Mouse (Mus musculus) midbrain, embryonic 15.5 days (tissue): ENCODE results near the gene Dpm1. TPM values are rescaled to one million over a fixed set of nuclear protein-coding genes. Genes with fewer than 3 reads are reported as not detected.

Experiments used
- ATAC-seq: fragments of 200-750 bp; cut with Nextera tagmentation; replicated peaks from 2 replicates; pipeline ENCODE4 v1.8.0; 2017; ENCODE audit warnings: moderate TSS enrichment
- H3K27ac ChIP-seq: fragments of 300-500 bp; sonication (generic); 2 replicates; pipeline ENCODE4 v1.5.1; 2015; ENCODE audit warnings: mild to moderate bottlenecking, inconsistent platforms
- H3K27me3 ChIP-seq: fragments of 300-500 bp; sonication (generic); replicated peaks from 2 replicates; pipeline ENCODE4 v1.6.1; 2015; ENCODE audit warnings: inconsistent platforms
- H3K36me3 ChIP-seq: fragments of 300-500 bp; sonication (generic); replicated peaks from 2 replicates; pipeline ENCODE4 v1.6.1; 2015; ENCODE audit warnings: inconsistent platforms
- H3K4me1 ChIP-seq: fragments of 300-500 bp; sonication (generic); 2 replicates; pipeline ENCODE4 v1.6.1; 2015; ENCODE audit warnings: inconsistent platforms
- H3K4me2 ChIP-seq: fragments of 300-500 bp; sonication (generic); 2 replicates; pipeline ENCODE4 v1.6.1; 2015; ENCODE audit warnings: inconsistent platforms, mild to moderate bottlenecking, moderate library complexity
- H3K4me3 ChIP-seq: fragments of 300-500 bp; sonication (generic); 2 replicates; pipeline ENCODE4 v1.5.1; 2015; ENCODE audit warnings: mild to moderate bottlenecking, inconsistent platforms
- H3K9ac ChIP-seq: fragments of 300-500 bp; sonication (generic); 2 replicates; pipeline ENCODE4 v1.6.1; 2015; ENCODE audit warnings: mild to moderate bottlenecking, inconsistent platforms
- H3K9me3 ChIP-seq: fragments of 300-500 bp; sonication (generic); 2 replicates; pipeline ENCODE4 v1.6.1; 2016; ENCODE audit warnings: inconsistent platforms
- WGBS: fragments of 180-500 bp; shearing (Covaris S2); methylation state at CpG from one replicate; pipeline ENCODE4 v1.1.7; 2015; ENCODE audit warnings: mixed read lengths; 5-methylcytosine and 5-hydroxymethylcytosine counted together
- polyA plus RNA-seq: library from polyadenylated mRNA; unstranded; fragments of >200 nt; fragmentation: Nextera tagmentation; extraction: Ambion mirVana; gene quantifications from 2 replicates; pipeline ENCODE4 v1.2.1, GENCODE M21; 2015

Dpm1 gene
- polyA plus RNA-seq, 1 experiment from 2014 or later = 56.4 TPM

DNA sequence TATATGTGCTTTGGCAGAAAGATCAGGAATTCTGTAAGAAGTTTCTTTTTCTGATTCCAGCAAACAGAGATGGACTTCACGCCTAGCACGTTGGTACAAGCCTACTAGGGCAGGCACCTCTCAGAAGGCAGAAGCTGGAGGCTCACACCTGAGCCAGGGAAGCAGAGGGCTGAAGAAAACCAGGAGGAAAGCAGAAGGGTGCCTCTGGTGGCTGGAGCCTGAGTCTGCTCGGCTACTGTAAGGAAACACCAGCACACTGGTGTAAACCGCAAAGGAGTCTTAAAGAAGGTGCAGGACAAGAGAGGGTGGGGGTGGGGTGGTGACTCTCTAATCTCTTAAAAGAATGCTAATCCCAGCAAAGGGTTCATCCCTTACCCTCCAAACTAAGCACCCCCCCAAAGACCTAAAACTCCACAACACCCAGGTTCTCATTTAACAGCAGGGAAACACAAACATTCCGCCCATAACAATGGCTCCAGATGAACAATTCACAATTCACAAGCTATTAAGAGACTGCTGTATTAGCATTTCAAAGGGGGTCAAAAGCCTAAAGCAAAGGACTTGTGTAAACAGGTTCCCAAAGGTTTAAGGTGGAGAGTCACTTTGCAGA is 16.5 kb downstream of the Dpm1 start:
- H3K36me3 ChIP-seq = peaks cover 44% of the 10 kb centered on the region
- H3K9ac ChIP-seq = no peak overlapping the region
- no peak for ATAC-seq
- H3K27me3 ChIP-seq = no peaks in the 10 kb centered on the region
- H3K27ac ChIP-seq = no peak overlapping the region
- no peaks in the 10 kb centered on the region for H3K4me1 ChIP-seq
- H3K4me2 ChIP-seq = no peak overlapping the region
- 41% methylated on average over 5 of the region's 5 CpGs for WGBS
- H3K9me3 ChIP-seq = no peaks in the 10 kb centered on the region
- no peak overlapping the region for H3K4me3 ChIP-seq

DNA sequence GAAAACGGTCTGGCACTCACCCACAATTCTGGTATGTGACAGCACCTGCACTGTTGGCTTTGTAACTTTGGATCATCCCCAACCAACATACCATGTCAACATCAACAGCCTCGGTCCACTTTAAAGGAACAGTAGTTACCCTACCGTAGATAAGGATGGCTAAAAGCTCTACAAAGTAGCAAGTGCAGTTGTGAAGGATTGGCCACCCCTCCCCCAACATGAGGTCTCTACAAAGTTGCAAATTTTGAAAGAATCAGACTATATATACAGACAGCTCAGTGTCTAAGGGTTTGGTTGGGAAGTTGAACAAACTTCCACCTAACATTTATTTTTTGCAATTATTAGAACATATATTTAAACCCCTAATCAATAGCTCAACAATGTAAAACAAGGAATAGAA is 22.5 kb downstream of the Dpm1 start:
- peaks cover 24% of the 10 kb centered on the region for H3K4me1 ChIP-seq
- H3K27ac ChIP-seq = peak overlapping the region; percentile 99
- no peak overlapping the region for H3K9ac ChIP-seq
- no peaks in the 10 kb centered on the region for H3K27me3 ChIP-seq
- H3K36me3 ChIP-seq = peaks cover 33% of the 10 kb centered on the region
- WGBS = 94% methylated on average over 3 of the region's 3 CpGs
- no peak overlapping the region for H3K4me2 ChIP-seq
- no peak overlapping the region for H3K4me3 ChIP-seq
- no peaks in the 10 kb centered on the region for H3K9me3 ChIP-seq
- no peak for ATAC-seq

DNA sequence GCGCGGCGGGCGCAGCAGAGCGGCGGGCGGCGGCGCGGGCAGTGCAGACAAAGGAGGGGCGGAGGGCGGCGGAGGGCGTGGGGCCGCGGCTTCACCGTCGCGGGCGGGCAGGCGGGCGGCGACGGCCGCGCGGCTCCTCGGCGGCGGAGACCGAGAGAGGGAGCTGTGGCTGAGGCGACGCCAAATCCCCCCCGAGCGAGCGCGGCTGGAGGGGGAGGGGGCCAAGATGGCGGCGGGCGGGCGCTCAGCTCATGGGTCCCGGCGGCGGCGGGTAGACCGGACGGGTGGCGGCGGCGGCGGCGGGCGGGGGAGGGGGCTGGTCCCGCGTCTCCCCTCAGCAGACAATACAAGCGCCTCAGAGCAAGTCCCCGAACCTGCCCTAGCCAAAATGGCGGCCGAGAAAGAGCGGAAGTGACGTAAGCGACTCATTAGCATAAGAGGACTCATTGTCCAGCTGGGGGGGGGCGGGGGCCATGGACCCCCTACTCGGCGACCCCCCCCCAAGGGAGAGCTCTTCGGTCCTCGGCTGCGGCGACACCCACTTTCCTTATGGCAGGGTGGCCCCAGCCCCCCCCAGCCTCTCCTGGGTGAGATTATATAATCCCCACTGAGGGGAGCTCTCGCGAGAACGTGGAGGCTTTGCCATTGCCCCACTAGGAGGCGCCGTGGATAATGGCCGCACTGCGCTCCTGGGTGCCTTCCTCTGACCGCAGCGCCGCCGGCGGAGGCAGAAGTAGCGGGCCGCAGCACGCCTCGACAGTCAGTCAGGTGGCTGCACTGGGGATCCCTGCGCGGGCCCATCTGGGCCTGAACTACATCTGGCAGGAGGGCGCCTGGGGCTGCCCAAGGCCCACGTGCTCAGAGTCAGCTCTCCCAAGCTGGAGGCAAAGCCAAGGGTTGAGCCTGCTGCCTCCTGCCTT is 23.4 kb downstream of the Dpm1 start, which contains the start of gene Adnp:
Adnp (minus strand) TSS at position 388 of the 920 bp plus-strand sequence.
- Histone ChIP-seq H3K9me3 (no peaks in the 10 kb centered on the region), H3K4me1 (peaks cover 24% of the 10 kb centered on the region), H3K4me3 (peak within 1 kb of the TSS; percentile 83), H3K27me3 (no peaks in the 10 kb centered on the region), H3K4me2 (peak within 1 kb of the TSS; percentile 70), H3K36me3 (peaks cover 24% of the 10 kb centered on the region), H3K9ac (peak within 1 kb of the TSS; percentile 100), H3K27ac (peak within 1 kb of the TSS; percentile 99)
- peak; percentile 88 for ATAC-seq
- WGBS = under 1% methylated on average over 47 of the region's 89 CpGs

DNA sequence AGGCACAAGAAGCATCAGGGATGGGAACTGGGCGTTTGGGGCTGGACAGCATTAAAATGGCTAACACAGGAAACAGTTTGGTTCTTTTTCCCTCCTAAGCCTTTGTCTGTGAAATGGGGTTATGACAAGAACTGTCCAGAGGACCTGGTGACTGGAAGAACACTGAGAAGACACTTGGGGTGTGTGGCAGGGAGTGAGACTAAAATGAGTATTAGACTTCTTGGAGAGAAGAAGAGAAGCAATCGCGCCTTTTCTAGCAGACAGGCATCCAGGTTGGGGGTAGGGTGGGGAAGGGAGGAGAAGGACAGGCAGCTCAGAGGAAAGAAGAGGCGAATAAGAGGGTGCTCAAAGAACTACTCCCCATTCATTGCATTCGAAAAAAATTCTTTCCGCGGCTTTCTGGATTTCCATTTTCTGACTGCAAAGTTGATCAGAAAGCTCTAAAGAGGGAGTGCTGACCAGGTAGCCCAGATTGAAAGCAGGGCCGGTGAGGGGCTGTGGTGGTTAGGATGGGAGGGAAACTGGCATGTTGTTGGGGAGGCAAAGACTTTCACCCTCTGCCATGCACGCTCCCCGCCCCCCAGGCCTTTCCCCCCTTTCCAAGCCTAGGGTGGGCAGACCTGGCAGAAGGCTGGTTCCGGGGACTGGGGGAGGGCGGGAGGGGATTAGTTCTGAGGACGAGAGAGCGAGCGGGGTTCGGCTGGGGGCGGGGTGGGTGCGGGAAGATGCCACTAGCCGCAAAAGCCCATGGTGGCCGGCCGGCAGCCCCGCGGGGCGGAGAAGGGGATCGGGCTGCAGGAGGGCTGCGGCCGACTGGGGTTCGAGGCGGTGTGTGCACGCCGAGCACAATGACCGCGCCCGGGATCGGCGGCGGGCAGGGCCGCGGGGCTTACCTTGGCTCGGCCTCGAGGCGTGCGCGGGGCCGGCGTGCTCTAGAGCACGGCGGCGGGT is 24.4 kb downstream of the Dpm1 start:
- peak; percentile 31 for ATAC-seq
- Histone ChIP-seq H3K36me3 (peaks cover 13% of the 10 kb centered on the region), H3K27me3 (no peaks in the 10 kb centered on the region), H3K9me3 (no peaks in the 10 kb centered on the region), H3K9ac (peak overlapping the region; percentile 100), H3K27ac (peak overlapping the region; percentile 99), H3K4me2 (peak overlapping the region; percentile 70), H3K4me3 (peak overlapping the region; percentile 83), H3K4me1 (peaks cover 31% of the 10 kb centered on the region)
- under 1% methylated on average over 45 of the region's 49 CpGs for WGBS

DNA sequence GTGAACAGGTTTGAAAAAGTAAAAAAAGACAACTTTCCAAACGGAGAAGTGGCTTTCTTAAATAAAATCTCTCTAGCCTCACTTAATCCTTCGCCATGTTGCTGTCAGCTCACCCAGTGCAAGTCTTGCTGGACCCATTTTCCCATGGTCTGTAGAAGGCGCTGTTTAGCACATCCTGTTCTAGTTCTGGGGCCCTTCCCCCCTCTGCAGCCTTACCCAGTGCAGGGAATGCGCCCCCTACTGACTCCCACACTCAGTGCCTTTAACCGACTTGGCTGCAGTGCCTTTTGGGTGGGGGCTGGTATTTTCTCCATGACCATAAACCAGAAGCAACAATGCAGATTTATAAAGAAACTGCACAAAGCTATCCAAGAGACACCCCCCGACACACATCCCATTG is 25.1 kb downstream of the Dpm1 start:
- Histone ChIP-seq H3K27me3 (no peaks in the 10 kb centered on the region), H3K9ac (peak overlapping the region; percentile 100), H3K9me3 (no peaks in the 10 kb centered on the region), H3K36me3 (peaks cover 7% of the 10 kb centered on the region), H3K4me3 (peak overlapping the region; percentile 83), H3K4me1 (peaks cover 38% of the 10 kb centered on the region), H3K27ac (peak overlapping the region; percentile 99), H3K4me2 (peak overlapping the region; percentile 70)
- WGBS = 2% methylated on average over 6 of the region's 6 CpGs
- peak; percentile 33; the same call in 1 of the 2 replicates for ATAC-seq

DNA sequence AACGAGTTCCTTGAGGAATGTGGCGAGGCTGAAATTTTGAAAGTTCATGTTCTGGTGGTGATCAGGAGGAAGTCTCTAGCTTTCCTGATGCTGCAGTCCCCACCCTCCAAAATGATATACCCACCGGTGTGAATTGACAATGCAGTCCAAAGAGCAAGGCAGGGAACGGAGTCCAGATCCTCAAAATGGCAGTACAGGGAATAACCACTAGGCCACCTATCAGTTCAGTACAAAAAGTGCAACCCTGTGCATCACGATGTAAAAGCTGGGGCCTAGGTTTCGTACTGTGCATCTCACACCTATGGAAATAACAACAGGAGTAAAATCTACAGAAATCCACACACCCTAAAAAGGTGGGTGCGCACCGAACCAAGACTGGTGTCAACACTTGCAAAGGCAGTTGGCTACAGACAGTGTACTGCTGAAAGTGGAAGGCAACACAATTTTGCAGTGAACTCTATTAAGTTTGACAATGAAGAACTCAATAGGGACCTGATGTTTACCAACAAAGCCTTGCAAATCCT is 25.9 kb downstream of the Dpm1 start:
- Histone ChIP-seq H3K27me3 (no peaks in the 10 kb centered on the region), H3K4me1 (peaks cover 45% of the 10 kb centered on the region), H3K36me3 (0 out of 2 replicates have a peak, but pooled peaks cover 4% of the 10 kb centered on the region), H3K27ac (no peak overlapping the region), H3K9me3 (no peaks in the 10 kb centered on the region), H3K9ac (0 out of 2 replicates have a peak overlapping the region, but pooled peaks have one; percentile 100), H3K4me3 (peak overlapping the region; percentile 83), H3K4me2 (peak overlapping the region; percentile 70)
- 88% methylated on average over 8 of the region's 8 CpGs for WGBS
- ATAC-seq = no peak

DNA sequence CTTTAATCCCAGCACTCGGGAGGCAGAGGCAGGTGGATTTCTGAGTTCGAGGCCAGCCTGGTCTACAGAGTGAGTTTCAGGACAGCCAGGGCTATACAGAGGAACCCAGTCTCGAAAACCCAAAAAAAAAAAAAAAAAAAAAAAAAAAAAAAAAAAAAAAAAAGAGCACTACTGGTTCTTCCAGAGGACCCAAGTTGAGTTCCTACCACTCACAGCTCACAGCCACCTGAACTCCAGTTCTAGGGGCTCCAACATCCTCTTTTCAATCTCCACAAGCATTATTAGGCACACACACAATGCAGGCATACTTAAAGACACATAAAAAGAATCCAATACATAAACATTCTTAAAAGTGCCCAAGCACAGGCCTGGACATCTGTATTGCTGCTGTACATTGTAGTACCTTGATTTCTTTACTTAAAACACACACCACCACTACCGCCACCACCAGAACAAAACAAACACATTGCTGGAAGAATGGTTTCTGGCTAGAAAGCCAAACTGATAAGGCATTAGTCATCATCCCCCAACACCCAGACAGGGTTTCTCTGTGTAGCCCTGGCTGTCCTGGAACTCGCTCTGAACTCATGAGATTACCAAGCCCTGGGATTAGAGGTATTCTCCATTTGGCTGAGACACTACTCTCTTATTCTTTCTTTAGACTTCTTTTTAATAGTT is 30.2 kb downstream of the Dpm1 start:
- H3K36me3 ChIP-seq = 0 out of 2 replicates have a peak, but pooled peaks cover 4% of the 10 kb centered on the region
- peak overlapping the region; percentile 22 for H3K4me2 ChIP-seq
- H3K27ac ChIP-seq = no peak overlapping the region
- WGBS = 83% methylated on average over 5 of the region's 5 CpGs
- peaks cover 77% of the 10 kb centered on the region for H3K4me1 ChIP-seq
- no peak overlapping the region for H3K9ac ChIP-seq
- ATAC-seq = no peak
- H3K27me3 ChIP-seq = no peaks in the 10 kb centered on the region
- H3K4me3 ChIP-seq = no peak overlapping the region
- no peaks in the 10 kb centered on the region for H3K9me3 ChIP-seq

DNA sequence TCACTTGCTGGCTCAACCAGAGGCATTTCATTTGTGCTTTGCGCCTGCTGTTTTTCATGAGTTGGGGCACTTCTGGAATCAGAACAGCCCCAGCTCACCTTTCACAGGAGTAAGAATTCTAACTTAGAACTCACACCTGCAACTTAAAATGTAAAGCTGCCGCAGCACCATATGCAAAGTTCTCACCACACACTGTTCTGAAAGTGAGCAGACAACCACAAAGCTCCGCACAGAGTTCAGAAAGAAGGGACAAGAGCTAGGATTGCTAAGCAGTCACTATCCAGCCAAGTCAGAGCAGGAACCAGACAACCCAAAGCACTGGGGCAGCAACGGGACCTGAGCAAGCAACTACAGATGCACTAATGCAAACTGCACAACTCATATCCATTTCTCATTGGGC is 30.9 kb downstream of the Dpm1 start:
- H3K27ac ChIP-seq = no peak overlapping the region
- H3K9ac ChIP-seq = no peak overlapping the region
- H3K9me3 ChIP-seq = no peaks in the 10 kb centered on the region
- 0 out of 2 replicates have a peak, but pooled peaks cover 4% of the 10 kb centered on the region for H3K36me3 ChIP-seq
- peaks cover 76% of the 10 kb centered on the region for H3K4me1 ChIP-seq
- H3K4me2 ChIP-seq = peak overlapping the region; percentile 22; the same call in 1 of the 2 replicates
- no peak for ATAC-seq
- H3K4me3 ChIP-seq = no peak overlapping the region
- H3K27me3 ChIP-seq = no peaks in the 10 kb centered on the region
- 81% methylated on average over 4 of the region's 4 CpGs for WGBS

DNA sequence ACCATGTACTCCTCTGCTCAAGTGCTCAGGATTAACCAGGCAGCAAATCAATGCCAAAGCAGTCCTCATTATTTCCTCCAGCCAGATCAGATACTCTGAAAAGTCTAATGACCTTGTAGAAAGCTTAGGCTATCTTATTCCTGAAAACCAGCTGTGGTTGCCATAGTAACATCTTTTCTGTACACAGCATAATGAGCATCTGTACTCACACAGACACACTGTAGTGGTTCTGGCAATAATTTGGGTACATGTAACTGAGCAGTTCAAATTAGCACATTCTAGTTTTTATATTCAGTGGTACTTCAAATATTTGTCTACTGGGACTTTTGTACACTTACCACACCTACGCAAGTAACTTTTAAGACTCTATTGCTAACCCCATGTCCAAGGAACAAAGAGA is 32.0 kb downstream of the Dpm1 start:
- H3K4me1 ChIP-seq = peaks cover 74% of the 10 kb centered on the region

DNA sequence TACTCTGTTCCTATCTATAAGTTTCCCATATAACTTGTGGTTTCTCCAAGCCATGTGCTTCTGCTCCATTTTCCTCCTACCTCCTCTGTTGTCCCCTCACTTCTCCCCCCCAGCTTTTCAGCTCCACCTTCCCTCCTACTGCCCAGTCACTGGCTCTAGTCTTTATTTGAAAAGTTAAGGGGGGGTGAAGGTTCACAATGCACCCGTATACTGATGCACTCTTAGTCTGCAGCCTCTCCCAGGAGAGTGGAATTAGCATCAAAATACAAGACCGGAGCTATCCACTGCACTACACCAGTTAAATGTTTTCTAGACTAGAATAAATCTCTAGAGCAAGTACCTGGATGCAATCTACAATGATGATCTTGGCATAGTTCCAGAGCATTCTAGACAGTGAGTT is 34.7 kb downstream of the Dpm1 start:
- H3K9ac ChIP-seq = no peak overlapping the region
- H3K4me3 ChIP-seq = no peak overlapping the region
- peaks cover 76% of the 10 kb centered on the region for H3K4me1 ChIP-seq
- no peaks in the 10 kb centered on the region for H3K36me3 ChIP-seq
- 21% methylated on average over 2 of the region's 2 CpGs for WGBS
- no peaks in the 10 kb centered on the region for H3K9me3 ChIP-seq
- H3K27me3 ChIP-seq = no peaks in the 10 kb centered on the region
- no peak overlapping the region for H3K27ac ChIP-seq
- no peak for ATAC-seq
- no peak overlapping the region for H3K4me2 ChIP-seq

More for the DNA sequence above, 32.0 kb downstream of the Dpm1 start:
- Histone ChIP-seq H3K9ac (no peak overlapping the region), H3K27me3 (no peaks in the 10 kb centered on the region), H3K27ac (no peak overlapping the region), H3K9me3 (no peaks in the 10 kb centered on the region), H3K4me3 (no peak overlapping the region), H3K4me2 (peak overlapping the region; percentile 8; the same call in 1 of the 2 replicates), H3K36me3 (0 out of 2 replicates have a peak, but pooled peaks cover 2% of the 10 kb centered on the region)
- WGBS = 76% methylated on average over 1 of the region's 1 CpGs
- ATAC-seq = peak; percentile 51; the same call in 1 of the 2 replicates

DNA sequence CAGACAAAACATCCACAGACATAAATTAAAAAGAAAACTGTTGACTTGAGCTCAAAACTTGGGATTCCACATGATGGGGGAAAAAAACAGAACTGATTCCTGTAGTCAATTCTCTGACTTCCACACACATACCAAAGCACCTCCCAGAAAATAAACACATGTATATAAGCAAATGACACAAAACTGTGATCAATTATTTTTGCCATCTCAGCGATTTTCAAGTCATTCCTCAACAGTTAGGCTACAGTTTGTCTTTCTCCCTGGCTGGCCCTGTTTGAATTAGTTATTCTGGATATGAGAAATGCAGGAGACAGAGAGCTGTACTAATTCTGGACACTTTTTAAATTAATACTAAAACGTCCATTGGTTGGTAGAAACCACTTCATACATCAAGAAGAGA is 36.7 kb downstream of the Dpm1 start:
- no peak overlapping the region for H3K9ac ChIP-seq
- H3K4me2 ChIP-seq = no peak overlapping the region
- H3K4me3 ChIP-seq = no peak overlapping the region
- no peaks in the 10 kb centered on the region for H3K9me3 ChIP-seq
- WGBS = 79% methylated on average over 2 of the region's 2 CpGs
- no peaks in the 10 kb centered on the region for H3K36me3 ChIP-seq
- no peak overlapping the region for H3K27ac ChIP-seq
- no peaks in the 10 kb centered on the region for H3K27me3 ChIP-seq
- peaks cover 73% of the 10 kb centered on the region for H3K4me1 ChIP-seq
- ATAC-seq = no peak
